Mouse (Mus musculus) ES-Bruce4 (cell line): ENCODE measurements around the gene Olfr1183. TPM values are rescaled to one million over a fixed set of nuclear protein-coding genes. Genes with fewer than 3 reads are reported as not detected.
"Not testable (repeated sequence)": the region's sequence is repeated elsewhere in the genome, so short reads cannot be mapped to it uniquely, and the experiment has no call there.

ENCODE experiments used
- H3K27ac ChIP-seq: 2 replicates; pipeline ENCODE4 v1.5.1; 2012; ENCODE audit warnings: low read length, inconsistent platforms; ENCODE audit not compliant: insufficient read depth
- H3K27me3 ChIP-seq: 2 replicates; pipeline ENCODE4 v1.6.1; 2012; ENCODE audit warnings: mild to moderate bottlenecking, low read length, inconsistent platforms; ENCODE audit not compliant: control insufficient read depth, poor library complexity, insufficient read depth, severe bottlenecking
- H3K36me3 ChIP-seq: 2 replicates; pipeline ENCODE4 v1.6.1; 2012; ENCODE audit warnings: inconsistent platforms, mild to moderate bottlenecking, low read length, moderate library complexity; ENCODE audit not compliant: control insufficient read depth, poor library complexity, insufficient read depth, severe bottlenecking
- H3K4me1 ChIP-seq: one replicate; pipeline ENCODE4 v1.8.1; 2011; ENCODE audit warnings: low read length; ENCODE audit not compliant: control insufficient read depth, insufficient read depth
- H3K4me3 ChIP-seq: 2 replicates; pipeline ENCODE4 v1.5.1; 2011; ENCODE audit warnings: low read depth, mild to moderate bottlenecking, low read length
- H3K9ac ChIP-seq: 2 replicates; pipeline ENCODE4 v1.6.1; 2012; ENCODE audit warnings: low read depth, mild to moderate bottlenecking, inconsistent platforms; ENCODE audit not compliant: poor library complexity, severe bottlenecking
- H3K9me3 ChIP-seq: replicated peaks from 2 replicates; pipeline ENCODE4 v1.6.1; 2012; ENCODE audit warnings: mild to moderate bottlenecking, low read length, inconsistent platforms; ENCODE audit not compliant: control insufficient read depth, poor library complexity, insufficient read depth, severe bottlenecking
- CTCF ChIP-seq: IDR thresholded peaks from one replicate; pipeline ENCODE4 v1.8.1; 2011; ENCODE audit warnings: low read depth, low read length
- EP300 ChIP-seq: IDR thresholded peaks from 2 replicates; pipeline ENCODE4 v1.6.1; 2011; ENCODE audit warnings: low read depth, low read length; ENCODE audit not compliant: insufficient read depth
- POLR2A ChIP-seq: IDR thresholded peaks from one replicate; pipeline ENCODE4 v1.8.1; 2011; ENCODE audit warnings: low read length; ENCODE audit not compliant: insufficient read depth
- polyA plus RNA-seq: library from polyadenylated mRNA; stranded (reverse); fragments of >200 nt; gene quantifications from 2 replicates; pipeline ENCODE4 v1.2.4, GENCODE M21; 2011; ENCODE audit warnings: low read depth; ENCODE audit not compliant: missing spikeins, insufficient read depth, insufficient read length

Gene Olfr1183
- not detected in 2 replicates for polyA plus RNA-seq

GRCm38 (mm10) chr2:88454567-88454966, at the start of gene Olfr1183:
Gene Olfr1183 (plus strand): TSS chr2:88454867.
- H3K9ac ChIP-seq, H3K36me3 ChIP-seq, H3K9me3 ChIP-seq, H3K4me3 ChIP-seq, H3K4me1 ChIP-seq, H3K27ac ChIP-seq, H3K27me3 ChIP-seq: not testable (repeated sequence)

GRCm38 (mm10) chr2:88406353-88406752, 48.3 kb upstream of the Olfr1183 start, which contains the start of gene Olfr1179:
Gene Olfr1179 (minus strand): TSS chr2:88406453.
- H3K27me3 ChIP-seq = no peaks in the 10 kb centered on the region
- no peak for TF ChIP-seq CTCF
- no peak for TF ChIP-seq EP300
- no peak for TF ChIP-seq POLR2A
- H3K4me1 ChIP-seq = no peaks in the 10 kb centered on the region
- H3K36me3 ChIP-seq = no peaks in the 10 kb centered on the region
- no peak within 1 kb of the TSS for H3K4me3 ChIP-seq
- no peak within 1 kb of the TSS for H3K27ac ChIP-seq
- H3K9ac ChIP-seq = no peak within 1 kb of the TSS
- no peaks in the 10 kb centered on the region for H3K9me3 ChIP-seq

- no peaks in the 10 kb centered on the region for H3K27me3 ChIP-seq
- H3K4me1 ChIP-seq = no peaks in the 10 kb centered on the region
- H3K9me3 ChIP-seq = no peaks in the 10 kb centered on the region
- H3K9ac ChIP-seq = no peak within 1 kb of the TSS
- H3K4me3 ChIP-seq = no peak within 1 kb of the TSS
- no peak within 1 kb of the TSS for H3K27ac ChIP-seq
- no peak for TF ChIP-seq POLR2A
- TF ChIP-seq CTCF = no peak
- no peak for TF ChIP-seq EP300
- no peaks in the 10 kb centered on the region for H3K36me3 ChIP-seq
These were observed 35.6 kb upstream of the Olfr1183 start, which contains the start of gene Olfr1180 for GRCm38 (mm10) chr2:88419051-88419450. Gene Olfr1180 (minus strand): TSS chr2:88419151.

- no peaks in the 10 kb centered on the region for H3K27me3 ChIP-seq
- TF ChIP-seq EP300 = no peak
- no peak for TF ChIP-seq CTCF
- TF ChIP-seq POLR2A = no peak
- no peak within 1 kb of the TSS for H3K4me3 ChIP-seq
- H3K4me1 ChIP-seq = no peaks in the 10 kb centered on the region
- no peak within 1 kb of the TSS for H3K27ac ChIP-seq
- no peaks in the 10 kb centered on the region for H3K9me3 ChIP-seq
- H3K9ac ChIP-seq = no peak within 1 kb of the TSS
- no peaks in the 10 kb centered on the region for H3K36me3 ChIP-seq
These were observed 28.6 kb upstream of the Olfr1183 start, which contains the start of gene Olfr1181 for GRCm38 (mm10) chr2:88426071-88426470. Gene Olfr1181 (minus strand): TSS chr2:88426171.

GRCm38 (mm10) chr2:88449031-88449430, 5.6 kb upstream of the Olfr1183 start, which contains the start of gene Gm13757:
Gene Gm13757 (minus strand): TSS chr2:88449131.
- no peak within 1 kb of the TSS for H3K4me3 ChIP-seq
- H3K4me1 ChIP-seq = no peaks in the 10 kb centered on the region
- TF ChIP-seq EP300 = no peak
- TF ChIP-seq CTCF = no peak
- no peak for TF ChIP-seq POLR2A
- no peaks in the 10 kb centered on the region for H3K27me3 ChIP-seq
- no peak within 1 kb of the TSS for H3K9ac ChIP-seq
- no peak within 1 kb of the TSS for H3K27ac ChIP-seq
- no peaks in the 10 kb centered on the region for H3K9me3 ChIP-seq
- no peaks in the 10 kb centered on the region for H3K36me3 ChIP-seq

- H3K36me3 ChIP-seq = no peaks in the 10 kb centered on the region
- TF ChIP-seq EP300 (no peak), POLR2A (no peak), CTCF (no peak)
- H3K27ac ChIP-seq = no peak within 1 kb of the TSS
- H3K9me3 ChIP-seq = no peaks in the 10 kb centered on the region
- H3K27me3 ChIP-seq = no peaks in the 10 kb centered on the region
- H3K4me1 ChIP-seq = no peaks in the 10 kb centered on the region
- no peak within 1 kb of the TSS for H3K4me3 ChIP-seq
- no peak within 1 kb of the TSS for H3K9ac ChIP-seq
These were observed 28.6 kb downstream of the Olfr1183 start, which contains the start of gene Olfr1184 for GRCm38 (mm10) chr2:88483298-88483697. Gene Olfr1184 (plus strand): TSS chr2:88483598.
